Mouse (Mus musculus): ENCODE data around the gene Gpr152. TPM values are rescaled to one million over a fixed set of nuclear protein-coding genes. Genes with fewer than 3 reads are reported as not detected.

The Gpr152 gene
- total RNA-seq, 2 experiments from 2014 or later = not detected

- Histone ChIP-seq H3K27ac (no peak overlapping the region), H3K4me3 (no peak overlapping the region)
- intact Hi-C loops (cut with DNase I) = no loop called here
- TF ChIP-seq CTCF (IDR thresholded peaks at IDR 0.05) = no peak
- DNase-seq = peak; percentile 38
Measured at GRCm38 (mm10) chr19:4142416-4143173, 3.0 kb downstream of the Gpr152 start.

GRCm38 (mm10) chr19:4143759-4144268, 4.2 kb downstream of the Gpr152 start, which contains the start of gene Cabp4:
TSS of gene Cabp4 (minus strand) at chr19:4144033.
- H3K4me3 ChIP-seq = no peak within 1 kb of the TSS
- peak within 1 kb of the TSS; percentile 96 for H3K27ac ChIP-seq
- TF ChIP-seq CTCF (IDR thresholded peaks at IDR 0.05) = no peak
- DNase-seq = no peak
- intact Hi-C loops (cut with DNase I) = no loop called here

GRCm38 (mm10) chr19:4144550-4145498, 5.2 kb downstream of the Gpr152 start:
- peak overlapping the region; percentile 96 for H3K27ac ChIP-seq
- no peak for TF ChIP-seq CTCF (IDR thresholded peaks at IDR 0.05)
- no peak overlapping the region for H3K4me3 ChIP-seq
- intact Hi-C loops (cut with DNase I) = no loop called here
- DNase-seq = peak; percentile 56

- intact Hi-C loops (cut with DNase I) = no loop called here
- no peak for DNase-seq
- Histone ChIP-seq H3K4me3 (no peak overlapping the region), H3K27ac (peak overlapping the region; percentile 96; the same call in 1 of the 2 replicates)
- no peak for TF ChIP-seq CTCF (IDR thresholded peaks at IDR 0.05)
Measured at GRCm38 (mm10) chr19:4145936-4146335, 6.3 kb downstream of the Gpr152 start.

GRCm38 (mm10) chr19:4146366-4147021, 6.9 kb downstream of the Gpr152 start:
- intact Hi-C loops (cut with DNase I) = no loop called here
- Histone ChIP-seq H3K4me3 (no peak overlapping the region), H3K27ac (peak overlapping the region; percentile 96)
- no peak for DNase-seq
- no peak for TF ChIP-seq CTCF (IDR thresholded peaks at IDR 0.05)

GRCm38 (mm10) chr19:4147022-4147405, 7.4 kb downstream of the Gpr152 start:
- intact Hi-C loops (cut with DNase I) = no loop called here
- H3K4me3 ChIP-seq = no peak overlapping the region
- peak overlapping the region; percentile 96 for H3K27ac ChIP-seq
- no peak for DNase-seq
- no peak for TF ChIP-seq CTCF (IDR thresholded peaks at IDR 0.05)

- H3K27ac ChIP-seq = peak overlapping the region; percentile 96
- H3K4me3 ChIP-seq = peak overlapping the region; percentile 97
- no peak for DNase-seq
- intact Hi-C loops (cut with DNase I) = no loop called here
- TF ChIP-seq CTCF (IDR thresholded peaks at IDR 0.05) = no peak
Measured at GRCm38 (mm10) chr19:4147782-4148490, 8.3 kb downstream of the Gpr152 start.

GRCm38 (mm10) chr19:4148491-4148806, 8.9 kb downstream of the Gpr152 start, which contains the start of gene Coro1b:
TSS of gene Coro1b (plus strand) at chr19:4148619.
- peak within 1 kb of the TSS; percentile 96 for H3K27ac ChIP-seq
- intact Hi-C loops (cut with DNase I) = no loop called here
- DNase-seq = peak; percentile 98
- peak within 1 kb of the TSS; percentile 97 for H3K4me3 ChIP-seq
- no peak for TF ChIP-seq CTCF (IDR thresholded peaks at IDR 0.05)

- intact Hi-C loops (cut with DNase I) = no loop called here
- no peak for DNase-seq
- H3K4me3 ChIP-seq = peak overlapping the region; percentile 97
- peak overlapping the region; percentile 96 for H3K27ac ChIP-seq
- no peak for TF ChIP-seq CTCF (IDR thresholded peaks at IDR 0.05)
Measured at GRCm38 (mm10) chr19:4148819-4149218, 9.2 kb downstream of the Gpr152 start.

GRCm38 (mm10) chr19:4149283-4149682, 9.7 kb downstream of the Gpr152 start:
- peak overlapping the region; percentile 97 for H3K4me3 ChIP-seq
- TF ChIP-seq CTCF (IDR thresholded peaks at IDR 0.05) = no peak
- peak overlapping the region; percentile 96 for H3K27ac ChIP-seq
- no peak for DNase-seq
- intact Hi-C loops (cut with DNase I) = no loop called here

- peak overlapping the region; percentile 97 for H3K4me3 ChIP-seq
- no peak for TF ChIP-seq CTCF (IDR thresholded peaks at IDR 0.05)
- intact Hi-C loops (cut with DNase I) = no loop called here
- H3K27ac ChIP-seq = peak overlapping the region; percentile 96; the same call in 1 of the 2 replicates
- DNase-seq = no peak
Measured at GRCm38 (mm10) chr19:4149764-4150461, 10.3 kb downstream of the Gpr152 start.

All from gastrocnemius, adult 2 months (tissue).